ENCODE assay signal across 31 mouse cellular contexts in genomic region chr13:21109759-21110158, GRCm38 (mm10). TPM values are rescaled to one million over a fixed set of nuclear protein-coding genes. Genes with fewer than 3 reads are reported as not detected.
"Had no signal": no experiment of that assay in that cellular context is flagged by ENCODE, and none has a peak within 500 bp of the region (broad histone marks: within the 10 kb centered on the region; RNA-seq: fewer than 3 reads in every experiment).

No protein-coding gene starts in this region.

- H3K9me3 ChIP-seq: liver, embryonic 12.5 days; liver, embryonic 15.5 days; lung, embryonic 15.5 days; megakaryocyte, embryonic 14.5 days; midbrain, embryonic 12.5 days; neural tube, embryonic 12.5 days; neural tube, embryonic 15.5 days; stomach, embryonic 15.5 days had no signal

- H3K4me3 ChIP-seq: layer of hippocampus, adult 2 months; liver, embryonic 12.5 days; liver, embryonic 15.5 days; lung, embryonic 15.5 days; megakaryocyte, embryonic 14.5 days; midbrain, embryonic 12.5 days; neural tube, embryonic 12.5 days; neural tube, embryonic 15.5 days; stomach, embryonic 15.5 days had no signal

- H3K9ac ChIP-seq: liver, embryonic 12.5 days; liver, embryonic 15.5 days; lung, embryonic 15.5 days; midbrain, embryonic 12.5 days; neural tube, embryonic 12.5 days; neural tube, embryonic 15.5 days; stomach, embryonic 15.5 days had no signal

- H3K4me1 ChIP-seq: liver, embryonic 15.5 days; lung, embryonic 15.5 days; midbrain, embryonic 12.5 days; neural tube, embryonic 12.5 days; neural tube, embryonic 15.5 days; stomach, embryonic 15.5 days had no signal

- H3K36me3 ChIP-seq: liver, embryonic 12.5 days; liver, embryonic 15.5 days; lung, embryonic 15.5 days; midbrain, embryonic 12.5 days; neural tube, embryonic 12.5 days; neural tube, embryonic 15.5 days; stomach, embryonic 15.5 days had no signal

- H3K4me2 ChIP-seq: liver, embryonic 12.5 days; liver, embryonic 15.5 days; lung, embryonic 15.5 days; midbrain, embryonic 12.5 days; neural tube, embryonic 12.5 days; neural tube, embryonic 15.5 days; stomach, embryonic 15.5 days had no signal

- H3K27ac ChIP-seq: kidney, postnatal 0 days; layer of hippocampus, adult 2 months; liver, embryonic 12.5 days; liver, embryonic 15.5 days; lung, embryonic 15.5 days; midbrain, embryonic 12.5 days; neural tube, embryonic 12.5 days; neural tube, embryonic 15.5 days; stomach, embryonic 15.5 days had no signal

- DNase-seq: kidney, adult 2 months; kidney, postnatal 25 days; layer of hippocampus, adult 9-11 months; liver; lung, adult 18-20 months; lung, postnatal 10 days; lung, postnatal 36 days; right cerebral cortex, adult 18-20 months; right cerebral cortex, postnatal 14 days; right cerebral cortex, postnatal 4 days; thymus, adult 18-20 months; thymus, postnatal 36 days had no signal

- ATAC-seq: intestine, embryonic 16.5 days; liver, embryonic 12.5 days had no signal

- H3K27me3 ChIP-seq: liver, embryonic 12.5 days; liver, embryonic 15.5 days; lung, embryonic 15.5 days; megakaryocyte, embryonic 14.5 days; midbrain, embryonic 12.5 days; neural tube, embryonic 12.5 days; neural tube, embryonic 15.5 days; stomach, embryonic 15.5 days had no signal

RNA-seq across cellular contexts. Expression of gene Olfr1369-ps1, which starts 1.5 kb away (rescaled TPM):
- total RNA-seq: layer of hippocampus, adult 2 months; layer of hippocampus, postnatal 25 days; left cerebral cortex, adult 18-20 months; left cerebral cortex, postnatal 25 days had no signal
- polyA plus RNA-seq: intestine, embryonic 16.5 days; kidney, adult 2 months; kidney, embryonic 14.5 days; kidney, postnatal 0 days; large intestine, adult 2 months; limb, embryonic 11.5 days; lung, embryonic 15.5 days; neural tube, embryonic 12.5 days; neural tube, embryonic 15.5 days; stomach, embryonic 15.5 days; testis, adult 2 months; urinary bladder, adult 2 months had no signal

RNA-seq across cellular contexts. Expression of gene Olfr263, which starts 19.7 kb away (rescaled TPM):
- total RNA-seq: layer of hippocampus, adult 2 months; layer of hippocampus, postnatal 25 days; left cerebral cortex, adult 18-20 months; left cerebral cortex, postnatal 25 days had no signal
- polyA plus RNA-seq: intestine, embryonic 16.5 days; kidney, adult 2 months; kidney, embryonic 14.5 days; kidney, postnatal 0 days; large intestine, adult 2 months; limb, embryonic 11.5 days; liver, embryonic 12.5 days; liver, embryonic 15.5 days; lung, embryonic 15.5 days; midbrain, embryonic 12.5 days; neural tube, embryonic 12.5 days; neural tube, embryonic 15.5 days; stomach, embryonic 15.5 days; testis, adult 2 months; urinary bladder, adult 2 months had no signal

RNA-seq across cellular contexts. Expression of gene Olfr1370, which starts 35.0 kb away (rescaled TPM):
- total RNA-seq: layer of hippocampus, adult 2 months; layer of hippocampus, postnatal 25 days; left cerebral cortex, adult 18-20 months; left cerebral cortex, postnatal 25 days had no signal
- polyA plus RNA-seq: intestine, embryonic 16.5 days; kidney, adult 2 months; kidney, embryonic 14.5 days; kidney, postnatal 0 days; large intestine, adult 2 months; limb, embryonic 11.5 days; liver, embryonic 12.5 days; liver, embryonic 15.5 days; lung, embryonic 15.5 days; midbrain, embryonic 12.5 days; neural tube, embryonic 12.5 days; neural tube, embryonic 15.5 days; stomach, embryonic 15.5 days; testis, adult 2 months; urinary bladder, adult 2 months had no signal

RNA-seq across cellular contexts. Expression of gene Olfr1368, which starts 35.9 kb away (rescaled TPM):
- total RNA-seq: layer of hippocampus, adult 2 months; layer of hippocampus, postnatal 25 days; left cerebral cortex, adult 18-20 months; left cerebral cortex, postnatal 25 days had no signal
- polyA plus RNA-seq: intestine, embryonic 16.5 days; kidney, adult 2 months; kidney, embryonic 14.5 days; kidney, postnatal 0 days; large intestine, adult 2 months; limb, embryonic 11.5 days; liver, embryonic 12.5 days; liver, embryonic 15.5 days; lung, embryonic 15.5 days; midbrain, embryonic 12.5 days; neural tube, embryonic 12.5 days; neural tube, embryonic 15.5 days; stomach, embryonic 15.5 days; urinary bladder, adult 2 months had no signal
